Mouse (Mus musculus) brain, embryonic 14.5 days (tissue): ENCODE measurements around the gene Cnst.

Experiments used
- CTCF ChIP-seq: fragments of 200-500 bp; IDR thresholded peaks from 2 replicates; pipeline ENCODE4 v1.5.1; 2012; ENCODE audit warnings: inconsistent platforms, mild to moderate bottlenecking, moderate library complexity, borderline replicate concordance; ENCODE audit not compliant: insufficient read depth, insufficient read length; ENCODE audit errors: extremely low read depth
- POLR2A ChIP-seq: fragments of 200-500 bp; IDR thresholded peaks from 2 replicates; pipeline ENCODE4 v1.6.1; 2012; ENCODE audit warnings: mild to moderate bottlenecking, inconsistent platforms, borderline replicate concordance; ENCODE audit not compliant: poor library complexity, insufficient read depth, insufficient read length, severe bottlenecking; ENCODE audit errors: extremely low read depth

- TF ChIP-seq POLR2A (no peak), CTCF (no peak)
Measured at GRCm38 (mm10) chr1:179551336-179551735, 5.2 kb downstream of the Cnst start.
